In genomic region chr8:119887130-119887529, GRCm38 (mm10) we compare ENCODE assay signal across 9 mouse cellular contexts. TPM values are rescaled to one million over a fixed set of nuclear protein-coding genes. Genes with fewer than 3 reads are reported as not detected.
DNase-seq lines count a peak whose midpoint lies in the region; ATAC-seq and TF ChIP-seq lines count a peak whose summit lies in the region.
"Had no signal": no experiment of that assay in that cellular context is flagged by ENCODE, and none has a peak within 500 bp of the region (broad histone marks: within the 10 kb centered on the region; RNA-seq: fewer than 3 reads in every experiment).

No protein-coding gene starts in this region.

- H3K4me1 ChIP-seq in liver, embryonic 14.5 days (replicated peaks; ENCODE audit: control insufficient read depth in 2 of 2, insufficient read depth in 2 of 2, low read length in 1 of 2) = peaks cover 0 to 5% of the 10 kb centered on the region in 2 experiments; a peak in 2 of 4 replicates

- no peak overlapping the region for H3K27ac ChIP-seq in liver, embryonic 14.5 days
- H3K27ac ChIP-seq: limb, embryonic 12.5 days had no signal

- no peaks in the 10 kb centered on the region for H3K9me3 ChIP-seq in liver, embryonic 14.5 days (ENCODE audit: control insufficient read depth, low read length)
- H3K9me3 ChIP-seq: limb, embryonic 12.5 days had no signal

- whole genome bisulfite sequencing in liver, embryonic 14.5 days (ENCODE audit: insufficient replicate concordance) = 82% methylated on average over 3 of the region's 3 CpGs

- TF ChIP-seq CTCF in liver, embryonic 14.5 days (IDR thresholded peaks at IDR 0.05; ENCODE audit: low read depth) = peak; percentile 96

- H3K27me3 ChIP-seq in liver, embryonic 14.5 days (ENCODE audit: control insufficient read depth, insufficient read depth, low read length) = no peaks in the 10 kb centered on the region

- H3K36me3 ChIP-seq in liver, embryonic 14.5 days (replicated peaks; ENCODE audit: control insufficient read depth, insufficient read depth, low read depth) = no peaks in the 10 kb centered on the region
- H3K36me3 ChIP-seq: limb, embryonic 12.5 days had no signal

- no peak overlapping the region for H3K4me2 ChIP-seq in liver, embryonic 14.5 days (ENCODE audit: low read depth)
- H3K4me2 ChIP-seq: limb, embryonic 12.5 days had no signal

- no peak for TF ChIP-seq EP300 in liver, embryonic 14.5 days (IDR thresholded peaks at IDR 0.05; ENCODE audit: low read depth)

- H3K4me3 ChIP-seq in liver, embryonic 14.5 days (ENCODE audit: insufficient read depth in 1 of 2, low read depth in 2 of 2, low read length in 2 of 2) = no peak overlapping the region
- H3K4me3 ChIP-seq: limb, embryonic 12.5 days had no signal

- ATAC-seq in liver, embryonic 14.5 days (ENCODE audit: insufficient read depth) = no peak

- intact Hi-C loops in heart, postnatal 10 days (cut with DNase I) = loop anchor here (5.0 kb wide), 1 partner anchor 105 kb away; no protein-coding TSS in a partner anchor
- intact Hi-C loops in heart, postnatal 25 days (cut with DNase I) = no loop called here

- H3K9ac ChIP-seq in liver, embryonic 14.5 days (replicated peaks) = no peak overlapping the region
- H3K9ac ChIP-seq: limb, embryonic 12.5 days had no signal

- peak; percentile 27 to 48 for DNase-seq in heart, postnatal 10 days
- DNase-seq in heart, postnatal 25 days (ENCODE audit: low spot score) = no peak
- peak; percentile 23 for DNase-seq in urinary bladder, postnatal 25 days (ENCODE audit: low spot score)
- no peak for DNase-seq in urinary bladder, postnatal 10 days (ENCODE audit: low spot score)
- peak; percentile 33 for DNase-seq in c-Kit-negative CD71-positive TER-119-positive erythroid progenitor cells, embryonic 14.5 days (ENCODE audit: low read depth, low spot score)
- DNase-seq in liver, embryonic 14.5 days (ENCODE audit: low read depth in 3 of 3, low spot score in 3 of 3) = no peak
- peak; percentile 22 to 27 for DNase-seq in spleen, postnatal 14 days (ENCODE audit: low spot score in 2 of 2)
- no peak for DNase-seq in cerebellum, adult 11 months

RNA-seq across cellular contexts. Expression of gene Usp10, which starts 23.0 kb away (rescaled TPM):
- 10 to 100 TPM; 57.2 to 69.2 TPM for total RNA-seq in heart, postnatal 10 days (2021)
- total RNA-seq in heart, postnatal 25 days (2021) = 10 to 100 TPM; 44.4 to 44.8 TPM
- polyA plus RNA-seq in liver, embryonic 14.5 days (2012; rRNA removed) = 23.8 and 47.0 TPM in 2 replicates
- polyA plus RNA-seq in liver, embryonic 14.5 days (2014; fragmentation: Nextera tagmentation; extraction: Ambion mirVana) = 59.0 and 60.8 TPM in 2 replicates

RNA-seq across cellular contexts. Expression of gene Gm20388, which starts 23.5 kb away (rescaled TPM):
- total RNA-seq in heart, postnatal 10 days (2021) = 1 to 10 TPM; 2.0 to 2.2 TPM
- total RNA-seq in heart, postnatal 25 days (2021) = 1 to 10 TPM in 1 of 2 experiments, not detected in 1; 2.7 TPM
- polyA plus RNA-seq in liver, embryonic 14.5 days (2012; rRNA removed) = 8.5 and 9.7 TPM in 2 replicates
- not detected in 2 replicates for polyA plus RNA-seq in liver, embryonic 14.5 days (2014; fragmentation: Nextera tagmentation; extraction: Ambion mirVana)
- polyA plus RNA-seq: limb, embryonic 12.5 days had no signal

RNA-seq across cellular contexts. Expression of gene Klhl36, which starts 25.1 kb away (rescaled TPM):
- 1 to 10 TPM; 4.1 to 5.4 TPM for total RNA-seq in heart, postnatal 10 days (2021)
- total RNA-seq in heart, postnatal 25 days (2021) = 1 to 10 TPM; 2.3 to 3.3 TPM
- polyA plus RNA-seq in liver, embryonic 14.5 days (2012; rRNA removed) = 2.5 TPM in 2 replicates
- polyA plus RNA-seq in liver, embryonic 14.5 days (2014; fragmentation: Nextera tagmentation; extraction: Ambion mirVana) = 2.7 and 3.3 TPM in 2 replicates

RNA-seq across cellular contexts. Expression of gene Cotl1, which starts 46.8 kb away (rescaled TPM):
- 10 to 100 TPM; 39.4 to 44.2 TPM for total RNA-seq in heart, postnatal 10 days (2021)
- total RNA-seq in heart, postnatal 25 days (2021) = 10 to 100 TPM; 17.3 to 20.2 TPM
- 57.0 and 59.6 TPM in 2 replicates for polyA plus RNA-seq in liver, embryonic 14.5 days (2012; rRNA removed)
- 77.7 and 88.7 TPM in 2 replicates for polyA plus RNA-seq in liver, embryonic 14.5 days (2014; fragmentation: Nextera tagmentation; extraction: Ambion mirVana)

Comparison
In these comparisons a context has a peak if more than half of its experiments do, and no peak if none do; other contexts are left out.
1. DNase-seq: peak in heart, postnatal 10 days (2 of 2), urinary bladder, postnatal 25 days (single experiment), c-Kit-negative CD71-positive TER-119-positive erythroid progenitor cells, embryonic 14.5 days (single experiment) and spleen, postnatal 14 days (2 of 2); none in heart, postnatal 25 days (single experiment), urinary bladder, postnatal 10 days (single experiment), liver, embryonic 14.5 days (0 of 3) and cerebellum, adult 11 months (single experiment).